Mouse (Mus musculus): ENCODE measurements around the gene Olfr483. TPM values are rescaled to one million over a fixed set of nuclear protein-coding genes. Genes with fewer than 3 reads are reported as not detected.

The Olfr483 gene
- polyA plus RNA-seq (2015; fragmentation: Nextera tagmentation; extraction: Ambion mirVana), result not detected in 2 replicates

DNA sequence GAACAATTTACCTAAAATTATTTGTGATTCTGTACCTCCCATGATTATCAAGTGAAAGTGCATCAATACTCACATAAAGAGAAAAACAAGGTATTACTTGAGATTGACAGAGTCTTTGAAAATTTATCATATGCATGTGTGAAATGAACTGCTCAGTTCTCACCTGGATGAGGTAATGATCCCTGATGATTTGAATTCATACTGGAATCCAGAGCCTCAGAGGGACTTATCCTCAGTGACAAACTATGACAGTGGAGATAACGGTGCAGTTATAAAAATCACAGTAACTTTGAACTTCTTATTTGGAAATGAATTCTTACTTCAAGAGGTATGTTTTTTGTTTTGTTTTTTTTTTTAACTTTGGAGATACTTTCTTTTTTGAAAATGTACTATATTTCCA lies at the start of gene Olfr483:
Gene Olfr483, plus strand, starts transcription at position 301 of the 400 bp plus-strand sequence.

GRCm38 (mm10) chr7:108067246-108067645 lies 33.4 kb upstream of the Olfr483 start, which contains the start of gene Olfr480:
TSS of gene Olfr480 (minus strand) at chr7:108067346.

GRCm38 (mm10) chr7:108079555-108079954 lies 21.1 kb upstream of the Olfr483 start, which contains the start of gene Olfr481:
TSS of gene Olfr481 (plus strand) at chr7:108079855.

GRCm38 (mm10) chr7:108097486-108097885 lies 3.2 kb upstream of the Olfr483 start, which contains the start of gene Olfr482:
TSS of gene Olfr482 (minus strand) at chr7:108097586.

DNA sequence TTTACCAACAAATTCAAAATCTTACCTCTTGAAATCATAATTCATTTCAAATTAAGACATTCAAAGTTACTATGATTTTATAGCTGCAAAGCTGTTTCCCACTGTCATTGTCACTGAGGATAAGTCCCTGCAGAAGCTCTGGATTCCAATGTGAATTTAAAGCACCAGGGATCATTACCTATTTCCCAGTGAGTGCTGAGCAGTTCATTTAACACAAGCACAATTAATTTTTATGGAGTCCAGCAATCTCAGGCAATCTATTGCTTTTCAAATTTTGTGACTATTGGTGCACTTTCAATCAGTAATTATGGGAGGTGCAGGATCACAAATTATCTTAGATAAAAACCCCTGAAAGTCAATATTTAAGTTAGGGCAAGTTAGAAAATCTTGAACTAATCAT lies 26.7 kb downstream of the Olfr483 start, which contains the start of gene Olfr484:
Gene Olfr484, minus strand, starts transcription at position 101 of the 400 bp plus-strand sequence.

Other genes with a start within 250 kb of the Olfr483 start
- not detected in 2 replicates for gene Olfr472, start 202.9 kb upstream of the Olfr483 start, polyA plus RNA-seq (2015; fragmentation: Nextera tagmentation; extraction: Ambion mirVana)
- not detected in 2 replicates for gene Olfr473, start 170.4 kb upstream of the Olfr483 start, polyA plus RNA-seq (2015; fragmentation: Nextera tagmentation; extraction: Ambion mirVana)
- gene Olfr474, start 146.2 kb upstream of the Olfr483 start, polyA plus RNA-seq (2015; fragmentation: Nextera tagmentation; extraction: Ambion mirVana), result not detected in 2 replicates
- not detected in 2 replicates for gene Olfr476, start 136.0 kb upstream of the Olfr483 start, polyA plus RNA-seq (2015; fragmentation: Nextera tagmentation; extraction: Ambion mirVana)
- gene Olfr477, start 114.2 kb upstream of the Olfr483 start, polyA plus RNA-seq (2015; fragmentation: Nextera tagmentation; extraction: Ambion mirVana), result not detected in 2 replicates
- not detected in 2 replicates for gene Olfr478, start 66.9 kb upstream of the Olfr483 start, polyA plus RNA-seq (2015; fragmentation: Nextera tagmentation; extraction: Ambion mirVana)
- not detected in 2 replicates for gene Olfr479, start 50.2 kb upstream of the Olfr483 start, polyA plus RNA-seq (2015; fragmentation: Nextera tagmentation; extraction: Ambion mirVana)
- gene Olfr480, start 33.5 kb upstream of the Olfr483 start, polyA plus RNA-seq (2015; fragmentation: Nextera tagmentation; extraction: Ambion mirVana), result not detected in 2 replicates
- not detected in 2 replicates for gene Olfr481, start 21.0 kb upstream of the Olfr483 start, polyA plus RNA-seq (2015; fragmentation: Nextera tagmentation; extraction: Ambion mirVana)
- gene Olfr482, start 3.3 kb upstream of the Olfr483 start, polyA plus RNA-seq (2015; fragmentation: Nextera tagmentation; extraction: Ambion mirVana), result 0.06 and 0.10 TPM in 2 replicates
- gene Olfr484, start 26.6 kb downstream of the Olfr483 start, polyA plus RNA-seq (2015; fragmentation: Nextera tagmentation; extraction: Ambion mirVana), result not detected in 2 replicates
- not detected in 2 replicates for gene Olfr485, start 59.0 kb downstream of the Olfr483 start, polyA plus RNA-seq (2015; fragmentation: Nextera tagmentation; extraction: Ambion mirVana)
- gene Olfr486, start 71.9 kb downstream of the Olfr483 start, polyA plus RNA-seq (2015; fragmentation: Nextera tagmentation; extraction: Ambion mirVana), result not detected in 2 replicates
- not detected in 2 replicates for gene Olfr487, start 113.8 kb downstream of the Olfr483 start, polyA plus RNA-seq (2015; fragmentation: Nextera tagmentation; extraction: Ambion mirVana)
- gene Olfr488, start 157.5 kb downstream of the Olfr483 start, polyA plus RNA-seq (2015; fragmentation: Nextera tagmentation; extraction: Ambion mirVana), result not detected in 2 replicates
- gene Olfr490, start 188.1 kb downstream of the Olfr483 start, polyA plus RNA-seq (2015; fragmentation: Nextera tagmentation; extraction: Ambion mirVana), result not detected in 2 replicates
- gene Olfr491, start 212.6 kb downstream of the Olfr483 start, polyA plus RNA-seq (2015; fragmentation: Nextera tagmentation; extraction: Ambion mirVana), result not detected in 2 replicates
- gene Olfr492, start 222.8 kb downstream of the Olfr483 start, polyA plus RNA-seq (2015; fragmentation: Nextera tagmentation; extraction: Ambion mirVana), result not detected in 2 replicates
- not detected in 2 replicates for gene Olfr493, start 246.1 kb downstream of the Olfr483 start, polyA plus RNA-seq (2015; fragmentation: Nextera tagmentation; extraction: Ambion mirVana)